Mouse (Mus musculus) embryonic fibroblast, embryonic 13.5 days (primary cell): ENCODE results near the gene Lime1.

Experiments
- CTCF ChIP-seq: IDR thresholded peaks from 2 replicates; pipeline ENCODE4 v1.5.1; 2011; ENCODE audit warnings: mild to moderate bottlenecking, control low read depth, low read length, moderate library complexity, borderline replicate concordance; ENCODE audit not compliant: insufficient read depth
- POLR2A ChIP-seq: IDR thresholded peaks from 2 replicates; pipeline ENCODE4 v1.6.1; 2011; ENCODE audit warnings: low read depth, mild to moderate bottlenecking, control low read depth, low read length, moderate library complexity

- TF ChIP-seq POLR2A (0 out of 2 replicates have a peak, but pooled peaks have one; percentile 5), CTCF (no peak)
Observed at GRCm38 (mm10) chr2:181356780-181357179, 23.1 kb upstream of the Lime1 start.
